Mouse (Mus musculus) kidney, embryonic 14.5 days (tissue): Measurements from ENCODE around the gene Tut7. TPM values are rescaled to one million over a fixed set of nuclear protein-coding genes. Genes with fewer than 3 reads are reported as not detected.

Source experiments
- ATAC-seq: fragments of 200-750 bp; cut with Nextera tagmentation; 2 replicates; pipeline ENCODE4 v1.8.0; 2017; ENCODE audit warnings: moderate number of reproducible peaks, mild to moderate bottlenecking, moderate TSS enrichment, moderate library complexity; ENCODE audit not compliant: low FRiP score, low TSS enrichment
- H3K27ac ChIP-seq: fragments of 300-500 bp; sonication (generic); 2 replicates; pipeline ENCODE4 v1.5.1; 2014; ENCODE audit warnings: low read depth, mild to moderate bottlenecking, low read length, moderate library complexity, mixed read lengths
- H3K27me3 ChIP-seq: fragments of 300-500 bp; sonication (generic); 2 replicates; pipeline ENCODE4 v1.6.1; 2014; ENCODE audit warnings: mild to moderate bottlenecking, low read length; ENCODE audit not compliant: control insufficient read depth, insufficient read depth
- H3K36me3 ChIP-seq: fragments of 300-500 bp; sonication (generic); 2 replicates; pipeline ENCODE4 v1.6.1; 2014; ENCODE audit warnings: low read length, mixed read lengths; ENCODE audit not compliant: control insufficient read depth, insufficient read depth
- H3K4me1 ChIP-seq: fragments of 300-500 bp; sonication (generic); 2 replicates; pipeline ENCODE4 v1.6.1; 2014; ENCODE audit warnings: low read length, mixed read lengths; ENCODE audit not compliant: control insufficient read depth, insufficient read depth
- H3K4me2 ChIP-seq: fragments of 300-500 bp; sonication (generic); replicated peaks from 2 replicates; pipeline ENCODE4 v1.6.1; 2014; ENCODE audit warnings: low read depth, mild to moderate bottlenecking, low read length
- H3K4me3 ChIP-seq: fragments of 300-500 bp; sonication (generic); 2 replicates; pipeline ENCODE4 v1.5.1; 2014; ENCODE audit warnings: mild to moderate bottlenecking, low read length
- H3K9ac ChIP-seq: fragments of 300-500 bp; sonication (generic); 2 replicates; pipeline ENCODE4 v1.6.1; 2014; ENCODE audit warnings: low read depth, mild to moderate bottlenecking, low read length, moderate library complexity
- H3K9me3 ChIP-seq: fragments of 300-500 bp; sonication (generic); 2 replicates; pipeline ENCODE4 v1.6.1; 2016; ENCODE audit warnings: low read length; ENCODE audit not compliant: control insufficient read depth
- WGBS: fragments of 180-500 bp; shearing (Covaris S2); extraction: QIAGEN DNeasy Blood & Tissue Kit; methylation state at CpG from one replicate; pipeline ENCODE4 v1.1.7; 2014; 5-methylcytosine and 5-hydroxymethylcytosine counted together
- polyA plus RNA-seq: library from polyadenylated mRNA; unstranded; fragments of >200 nt; fragmentation: Nextera tagmentation; extraction: Ambion mirVana; gene quantifications from 2 replicates; pipeline ENCODE4 v1.2.1, GENCODE M21; 2014

Tut7 gene
- polyA plus RNA-seq, 1 experiment from 2014 or later: 43.9 TPM

GRCm38 (mm10) chr13:59836811-59837210 is 13.9 kb upstream of the Tut7 start:
- H3K9me3 ChIP-seq: no peaks in the 10 kb centered on the region
- no peaks in the 10 kb centered on the region for H3K36me3 ChIP-seq
- H3K4me3 ChIP-seq: no peak overlapping the region
- H3K9ac ChIP-seq: no peak overlapping the region
- no peaks in the 10 kb centered on the region for H3K27me3 ChIP-seq
- no peak for ATAC-seq
- 0 out of 2 replicates have a peak, but pooled peaks cover 3% of the 10 kb centered on the region for H3K4me1 ChIP-seq
- H3K4me2 ChIP-seq: no peak overlapping the region
- 85% methylated on average over 3 of the region's 3 CpGs for WGBS
- H3K27ac ChIP-seq: no peak overlapping the region

GRCm38 (mm10) chr13:59836101-59836798 is 13.3 kb upstream of the Tut7 start:
- WGBS: 66% methylated on average over 14 of the region's 14 CpGs
- ATAC-seq: no peak
- Histone ChIP-seq H3K27me3 (no peaks in the 10 kb centered on the region), H3K9ac (no peak overlapping the region), H3K4me1 (0 out of 2 replicates have a peak, but pooled peaks cover 3% of the 10 kb centered on the region), H3K36me3 (no peaks in the 10 kb centered on the region), H3K4me3 (no peak overlapping the region), H3K27ac (no peak overlapping the region), H3K4me2 (no peak overlapping the region), H3K9me3 (no peaks in the 10 kb centered on the region)

- H3K9me3 ChIP-seq: no peaks in the 10 kb centered on the region
- H3K4me3 ChIP-seq: no peak overlapping the region
- H3K27ac ChIP-seq: peak overlapping the region; percentile 42; the same call in 1 of the 2 replicates
- ATAC-seq: peak; percentile 54
- H3K27me3 ChIP-seq: no peaks in the 10 kb centered on the region
- H3K9ac ChIP-seq: no peak overlapping the region
- 0 out of 2 replicates have a peak, but pooled peaks cover 3% of the 10 kb centered on the region for H3K4me1 ChIP-seq
- H3K36me3 ChIP-seq: no peaks in the 10 kb centered on the region
- 55% methylated on average over 4 of the region's 4 CpGs for WGBS
- no peak overlapping the region for H3K4me2 ChIP-seq
Observed at GRCm38 (mm10) chr13:59834786-59835452, 12.0 kb upstream of the Tut7 start.

- H3K4me3 ChIP-seq: no peak overlapping the region
- 0 out of 2 replicates have a peak, but pooled peaks cover 3% of the 10 kb centered on the region for H3K4me1 ChIP-seq
- no peaks in the 10 kb centered on the region for H3K27me3 ChIP-seq
- ATAC-seq: no peak
- H3K36me3 ChIP-seq: no peaks in the 10 kb centered on the region
- H3K4me2 ChIP-seq: no peak overlapping the region
- no peak overlapping the region for H3K27ac ChIP-seq
- WGBS: 88% methylated on average over 7 of the region's 7 CpGs
- no peak overlapping the region for H3K9ac ChIP-seq
- H3K9me3 ChIP-seq: no peaks in the 10 kb centered on the region
Observed at GRCm38 (mm10) chr13:59832871-59833270, 9.9 kb upstream of the Tut7 start.

GRCm38 (mm10) chr13:59832454-59832853 is 9.5 kb upstream of the Tut7 start:
- no peak for ATAC-seq
- no peaks in the 10 kb centered on the region for H3K27me3 ChIP-seq
- H3K36me3 ChIP-seq: no peaks in the 10 kb centered on the region
- H3K4me2 ChIP-seq: no peak overlapping the region
- H3K4me1 ChIP-seq: 0 out of 2 replicates have a peak, but pooled peaks cover 3% of the 10 kb centered on the region
- H3K9ac ChIP-seq: no peak overlapping the region
- no peak overlapping the region for H3K27ac ChIP-seq
- no peaks in the 10 kb centered on the region for H3K9me3 ChIP-seq
- WGBS: 65% methylated on average over 7 of the region's 7 CpGs
- H3K4me3 ChIP-seq: no peak overlapping the region

GRCm38 (mm10) chr13:59825966-59826365 is 3.0 kb upstream of the Tut7 start:
- no peak overlapping the region for H3K4me3 ChIP-seq
- H3K4me2 ChIP-seq: no peak overlapping the region
- no peaks in the 10 kb centered on the region for H3K27me3 ChIP-seq
- ATAC-seq: no peak
- no peaks in the 10 kb centered on the region; the same call in 1 of the 2 replicates for H3K36me3 ChIP-seq
- H3K9ac ChIP-seq: no peak overlapping the region
- H3K27ac ChIP-seq: no peak overlapping the region
- H3K9me3 ChIP-seq: no peaks in the 10 kb centered on the region
- H3K4me1 ChIP-seq: peaks cover 8% of the 10 kb centered on the region

- Histone ChIP-seq H3K9me3 (no peaks in the 10 kb centered on the region), H3K36me3 (peaks cover 15% of the 10 kb centered on the region), H3K9ac (no peak overlapping the region), H3K4me1 (peaks cover 14% of the 10 kb centered on the region), H3K4me3 (no peak overlapping the region), H3K4me2 (peak overlapping the region; percentile 65; the same call in 1 of the 2 replicates), H3K27me3 (no peaks in the 10 kb centered on the region), H3K27ac (no peak overlapping the region)
- WGBS: 75% methylated on average over 3 of the region's 3 CpGs
- no peak for ATAC-seq
Observed at GRCm38 (mm10) chr13:59820836-59821235, 2.1 kb downstream of the Tut7 start.

GRCm38 (mm10) chr13:59820114-59820513 is 2.8 kb downstream of the Tut7 start:
- H3K4me1 ChIP-seq: peaks cover 14% of the 10 kb centered on the region
- no peak for ATAC-seq
- 76% methylated on average over 4 of the region's 4 CpGs for WGBS
- H3K9ac ChIP-seq: no peak overlapping the region
- no peak overlapping the region for H3K27ac ChIP-seq
- H3K9me3 ChIP-seq: no peaks in the 10 kb centered on the region
- H3K27me3 ChIP-seq: no peaks in the 10 kb centered on the region
- H3K4me3 ChIP-seq: no peak overlapping the region
- peaks cover 22% of the 10 kb centered on the region for H3K36me3 ChIP-seq
- 0 out of 2 replicates have a peak overlapping the region, but pooled peaks have one; percentile 2 for H3K4me2 ChIP-seq

GRCm38 (mm10) chr13:59817352-59817751 is 5.6 kb downstream of the Tut7 start:
- peaks cover 46% of the 10 kb centered on the region for H3K36me3 ChIP-seq
- peaks cover 14% of the 10 kb centered on the region for H3K4me1 ChIP-seq
- H3K27ac ChIP-seq: no peak overlapping the region
- no peak overlapping the region for H3K9ac ChIP-seq
- no peak for ATAC-seq
- 90% methylated on average over 4 of the region's 4 CpGs for WGBS
- H3K4me2 ChIP-seq: no peak overlapping the region
- H3K9me3 ChIP-seq: no peaks in the 10 kb centered on the region
- no peaks in the 10 kb centered on the region for H3K27me3 ChIP-seq
- no peak overlapping the region for H3K4me3 ChIP-seq
